Mouse (Mus musculus): ENCODE results near the gene Abhd14b. TPM values are rescaled to one million over a fixed set of nuclear protein-coding genes. Genes with fewer than 3 reads are reported as not detected.
"Not testable (repeated sequence)": the region's sequence is repeated elsewhere in the genome, so short reads cannot be mapped to it uniquely, and the experiment has no call there.

Abhd14b gene
- polyA plus RNA-seq, 1 experiment: 12.8 TPM

DNA sequence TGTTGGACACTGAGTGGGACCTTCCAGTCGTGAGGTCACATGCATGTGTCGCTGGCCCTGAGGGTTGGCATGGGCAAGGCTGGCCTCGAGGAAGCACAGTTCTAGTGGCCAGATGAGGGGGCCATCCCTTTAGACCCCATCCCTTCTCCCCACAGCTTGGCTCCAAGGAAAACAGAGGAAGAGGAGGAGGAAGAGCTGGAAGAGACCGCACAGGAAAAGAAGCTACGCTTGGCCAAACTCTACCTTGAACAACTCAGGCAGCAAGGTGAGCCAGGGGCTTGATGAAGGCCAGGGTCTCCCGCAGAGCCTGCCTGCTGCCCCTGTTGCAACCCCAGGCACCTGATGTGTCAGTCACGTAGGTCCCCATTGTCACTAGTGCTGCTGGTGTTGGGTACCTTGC, 33.3 kb downstream of the Abhd14b start:
- TF ChIP-seq CTCF (IDR thresholded peaks at IDR 0.05; ENCODE audit: borderline replicate concordance, extremely low read depth, insufficient read depth, insufficient read length) (no peak), POLR2A (IDR thresholded peaks at IDR 0.05; ENCODE audit: borderline replicate concordance, extremely low read depth, insufficient read depth, insufficient read length, poor library complexity, severe bottlenecking) (no peak)
- DNase-seq (ENCODE audit: low read depth): no peak

- no peak for DNase-seq (ENCODE audit: low read depth)
Measured at GRCm38 (mm10) chr9:106481075-106481474, 33.8 kb downstream of the Abhd14b start.

DNA sequence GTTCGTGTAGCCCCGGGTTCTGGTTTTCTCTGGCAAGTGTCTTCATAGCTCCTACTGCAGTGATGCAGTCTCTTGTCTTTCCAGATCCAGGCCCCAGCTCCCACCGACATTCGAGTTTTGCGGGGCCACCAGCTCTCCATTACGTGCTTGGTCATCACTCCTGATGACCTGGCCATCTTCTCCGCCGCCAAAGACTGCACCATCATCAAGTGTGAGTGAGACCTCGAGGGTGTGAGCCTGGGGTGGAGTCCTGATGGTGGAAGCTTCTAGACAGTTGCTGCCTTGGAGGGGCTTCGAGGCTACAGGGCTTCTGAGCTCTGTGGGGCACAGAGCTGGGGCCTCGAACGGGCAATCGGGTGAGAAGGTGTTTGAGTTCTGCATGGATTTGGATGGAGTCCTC, 34.4 kb downstream of the Abhd14b start:
- TF ChIP-seq CTCF (IDR thresholded peaks at IDR 0.05; ENCODE audit: borderline replicate concordance, extremely low read depth, insufficient read depth, insufficient read length) (no peak), POLR2A (IDR thresholded peaks at IDR 0.05; ENCODE audit: borderline replicate concordance, extremely low read depth, insufficient read depth, insufficient read length, poor library complexity, severe bottlenecking) (no peak)
- no peak for DNase-seq (ENCODE audit: low read depth)

More at GRCm38 (mm10) chr9:106481075-106481474, 33.8 kb downstream of the Abhd14b start:
- TF ChIP-seq CTCF (IDR thresholded peaks at IDR 0.05; ENCODE audit: borderline replicate concordance, extremely low read depth, insufficient read depth, insufficient read length): no peak
- TF ChIP-seq POLR2A (IDR thresholded peaks at IDR 0.05; ENCODE audit: borderline replicate concordance, extremely low read depth, insufficient read depth, insufficient read length, poor library complexity, severe bottlenecking): no peak

DNA sequence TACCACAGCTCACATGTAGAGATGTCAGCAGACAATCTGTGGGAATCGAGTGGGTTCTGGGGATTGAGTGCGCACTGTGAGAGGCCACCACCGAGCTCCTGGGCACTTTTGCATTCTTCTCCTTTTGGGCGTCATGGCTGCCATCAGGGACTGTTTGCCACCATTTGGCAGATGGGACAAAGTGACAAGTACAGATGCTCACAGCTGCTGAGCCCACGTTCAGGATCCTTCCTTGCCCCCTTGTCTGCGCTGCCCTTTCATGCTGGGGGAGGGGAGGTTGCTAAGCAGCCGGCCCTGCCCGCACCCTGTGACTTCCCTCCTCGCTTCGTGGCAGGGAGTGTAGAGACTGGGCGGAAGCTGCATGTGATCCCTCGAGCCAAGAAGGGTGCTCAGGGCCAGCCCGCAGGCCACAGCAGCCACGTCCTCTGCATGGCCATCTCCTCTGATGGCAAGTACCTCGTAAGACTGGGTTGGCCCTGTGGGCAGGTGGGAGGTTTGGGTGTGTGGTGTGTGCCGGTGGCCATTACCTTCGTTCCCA, 35.4 kb downstream of the Abhd14b start:
- no peak for DNase-seq (ENCODE audit: low read depth)
- TF ChIP-seq POLR2A (IDR thresholded peaks at IDR 0.05; ENCODE audit: borderline replicate concordance, extremely low read depth, insufficient read depth, insufficient read length, poor library complexity, severe bottlenecking) (no peak), CTCF (IDR thresholded peaks at IDR 0.05; ENCODE audit: borderline replicate concordance, extremely low read depth, insufficient read depth, insufficient read length) (no peak)

GRCm38 (mm10) chr9:106483136-106483535, 35.9 kb downstream of the Abhd14b start:
- no peak for DNase-seq (ENCODE audit: low read depth)
- TF ChIP-seq CTCF (IDR thresholded peaks at IDR 0.05; ENCODE audit: borderline replicate concordance, extremely low read depth, insufficient read depth, insufficient read length) (no peak), POLR2A (IDR thresholded peaks at IDR 0.05; ENCODE audit: borderline replicate concordance, extremely low read depth, insufficient read depth, insufficient read length, poor library complexity, severe bottlenecking) (no peak)

DNA sequence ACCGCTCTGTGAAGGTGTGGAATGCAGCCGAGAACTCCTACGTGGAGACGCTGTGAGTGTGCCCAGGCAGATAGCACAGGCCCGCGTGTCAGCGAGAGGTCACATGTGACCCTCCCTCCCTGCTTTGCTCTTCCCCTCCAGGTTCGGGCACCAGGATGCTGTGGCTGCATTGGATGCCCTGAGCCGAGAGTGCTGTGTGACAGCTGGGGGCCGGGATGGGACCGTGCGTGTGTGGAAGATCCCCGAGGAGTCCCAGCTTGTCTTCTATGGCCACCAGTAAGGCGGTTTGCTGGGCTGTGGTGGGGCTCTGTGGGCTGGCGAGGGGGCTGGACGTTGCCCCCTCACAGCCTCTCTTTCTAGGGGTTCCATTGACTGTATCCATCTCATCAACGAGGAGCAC, 36.3 kb downstream of the Abhd14b start:
- no peak for DNase-seq (ENCODE audit: low read depth)
- TF ChIP-seq CTCF (IDR thresholded peaks at IDR 0.05; ENCODE audit: borderline replicate concordance, extremely low read depth, insufficient read depth, insufficient read length) (no peak), POLR2A (IDR thresholded peaks at IDR 0.05; ENCODE audit: borderline replicate concordance, extremely low read depth, insufficient read depth, insufficient read length, poor library complexity, severe bottlenecking) (no peak)

- TF ChIP-seq CTCF (IDR thresholded peaks at IDR 0.05; ENCODE audit: borderline replicate concordance, extremely low read depth, insufficient read depth, insufficient read length): no peak
- no peak for TF ChIP-seq POLR2A (IDR thresholded peaks at IDR 0.05; ENCODE audit: borderline replicate concordance, extremely low read depth, insufficient read depth, insufficient read length, poor library complexity, severe bottlenecking)
- no peak for DNase-seq (ENCODE audit: low read depth)
Measured at GRCm38 (mm10) chr9:106485076-106485475, 37.8 kb downstream of the Abhd14b start.

DNA sequence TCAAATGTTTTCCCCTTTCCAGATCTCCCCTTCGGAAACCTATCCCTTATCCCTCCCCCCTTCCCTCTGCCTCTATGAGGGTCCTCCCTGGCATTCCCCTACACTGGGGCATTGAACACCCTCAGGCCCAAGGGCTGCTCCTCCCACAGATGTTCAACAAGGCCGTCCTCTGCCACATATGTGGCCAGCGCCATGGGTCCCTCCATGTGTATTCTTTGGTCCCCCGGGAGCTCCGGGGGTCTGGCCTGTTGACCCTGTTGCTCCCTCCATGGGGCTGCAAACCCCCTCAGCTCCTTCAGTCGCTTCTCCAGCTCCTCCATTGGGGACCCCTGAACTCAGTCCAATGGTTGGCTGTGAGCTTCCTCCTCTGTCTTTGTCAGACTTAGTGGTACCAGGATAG, 40.3 kb downstream of the Abhd14b start:
- not testable (repeated sequence) for DNase-seq (ENCODE audit: low read depth)

DNA sequence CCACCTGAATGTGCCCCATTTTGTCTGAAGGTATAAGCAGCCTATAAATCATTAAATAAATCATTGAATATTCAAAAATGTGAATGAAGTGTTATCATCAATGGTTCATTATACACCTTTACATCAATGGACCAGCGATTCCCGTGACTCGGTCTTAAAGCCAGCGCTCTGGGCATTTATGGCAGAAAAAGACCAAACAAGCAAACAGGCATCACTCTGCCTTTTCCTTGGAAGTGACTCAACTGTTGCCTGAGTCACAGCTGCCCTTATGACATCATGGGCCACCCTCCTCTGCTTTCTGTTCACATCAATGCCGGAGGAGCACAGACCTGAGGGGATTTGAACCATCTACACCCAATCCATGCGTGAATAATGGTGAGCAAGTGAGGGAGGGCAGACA, 52.4 kb downstream of the Abhd14b start, which contains the start of gene Iqcf1:
Gene Iqcf1, plus strand, starts transcription at position 301 of the 400 bp plus-strand sequence.
- no peak for TF ChIP-seq CTCF (IDR thresholded peaks at IDR 0.05; ENCODE audit: borderline replicate concordance, extremely low read depth, insufficient read depth, insufficient read length)
- TF ChIP-seq POLR2A (IDR thresholded peaks at IDR 0.05; ENCODE audit: borderline replicate concordance, extremely low read depth, insufficient read depth, insufficient read length, poor library complexity, severe bottlenecking): no peak
- DNase-seq (ENCODE audit: low read depth): no peak

GRCm38 (mm10) chr9:106501846-106502245, 54.6 kb downstream of the Abhd14b start:
- DNase-seq (ENCODE audit: low read depth): no peak
- TF ChIP-seq POLR2A (IDR thresholded peaks at IDR 0.05; ENCODE audit: borderline replicate concordance, extremely low read depth, insufficient read depth, insufficient read length, poor library complexity, severe bottlenecking): no peak
- TF ChIP-seq CTCF (IDR thresholded peaks at IDR 0.05; ENCODE audit: borderline replicate concordance, extremely low read depth, insufficient read depth, insufficient read length): no peak

Other genes starting within 250 kb of the Abhd14b start
- 24.1 and 26.7 TPM in 2 replicates for gene Ppm1m, start 247.7 kb upstream of the Abhd14b start, polyA plus RNA-seq (2012; rRNA removed)
- 51.1 and 63.8 TPM in 2 replicates for gene Twf2, start 244.4 kb upstream of the Abhd14b start, polyA plus RNA-seq (2012; rRNA removed)
- 0.23 and 0.45 TPM in 2 replicates for gene Tlr9, start 224.9 kb upstream of the Abhd14b start, polyA plus RNA-seq (2012; rRNA removed)
- gene Alas1, start 198.8 kb upstream of the Abhd14b start, polyA plus RNA-seq (2012; rRNA removed): 75.2 and 75.4 TPM in 2 replicates
- 10.4 and 15.4 TPM in 2 replicates for gene Poc1a, start 166.4 kb upstream of the Abhd14b start, polyA plus RNA-seq (2012; rRNA removed)
- 41.5 and 50.3 TPM in 2 replicates for gene Dusp7, start 78.8 kb upstream of the Abhd14b start, polyA plus RNA-seq (2012; rRNA removed)
- gene Rpl29, start 18.0 kb upstream of the Abhd14b start, polyA plus RNA-seq (2012; rRNA removed): 747 and 913 TPM in 2 replicates
- gene Acy1, start 9.1 kb upstream of the Abhd14b start, polyA plus RNA-seq (2012; rRNA removed): 14.9 and 15.7 TPM in 2 replicates
- gene Abhd14a, start 219 bp downstream of the Abhd14b start, polyA plus RNA-seq (2012; rRNA removed): 59.1 and 68.9 TPM in 2 replicates
- 607 and 743 TPM in 2 replicates for gene Pcbp4, start 5.8 kb downstream of the Abhd14b start, polyA plus RNA-seq (2012; rRNA removed)
- 0.35 and 0.52 TPM in 2 replicates for gene Gpr62, start 18.5 kb downstream of the Abhd14b start, polyA plus RNA-seq (2012; rRNA removed)
- 44.6 and 59.6 TPM in 2 replicates for gene Rrp9, start 28.5 kb downstream of the Abhd14b start, polyA plus RNA-seq (2012; rRNA removed)
- 0.61 and 1.4 TPM in 2 replicates for gene Parp3, start 29.5 kb downstream of the Abhd14b start, polyA plus RNA-seq (2012; rRNA removed)
- not detected in 2 replicates for gene Iqcf1, start 52.5 kb downstream of the Abhd14b start, polyA plus RNA-seq (2012; rRNA removed)
- gene Iqcf5, start 67.1 kb downstream of the Abhd14b start, polyA plus RNA-seq (2012; rRNA removed): not detected in 2 replicates
- not detected in 2 replicates for gene Iqcf3, start 114.2 kb downstream of the Abhd14b start, polyA plus RNA-seq (2012; rRNA removed)
- gene Iqcf4, start 123.5 kb downstream of the Abhd14b start, polyA plus RNA-seq (2012; rRNA removed): not detected in 2 replicates
- gene Iqcf6, start 179.1 kb downstream of the Abhd14b start, polyA plus RNA-seq (2012; rRNA removed): not detected in 2 replicates
- 11.8 and 13.3 TPM in 2 replicates for gene Grm2, start 208.6 kb downstream of the Abhd14b start, polyA plus RNA-seq (2012; rRNA removed)
- 50.2 and 53.1 TPM in 2 replicates for gene Tex264, start 238.5 kb downstream of the Abhd14b start, polyA plus RNA-seq (2012; rRNA removed)

Data from brain, embryonic 14.5 days (tissue).